Mouse (Mus musculus) heart, postnatal 0 days (tissue): ENCODE measurements around the gene Alkbh6.

Experiments
- CTCF ChIP-seq: IDR thresholded peaks from 2 replicates; pipeline ENCODE4 v1.5.1; 2016; ENCODE audit warnings: antibody characterized with exemption, control low read depth, low read depth
- EP300 ChIP-seq: IDR thresholded peaks from 2 replicates; pipeline ENCODE4 v1.6.1; 2016; ENCODE audit warnings: antibody characterized with exemption, low read depth

- TF ChIP-seq CTCF = no peak
- no peak for TF ChIP-seq EP300
These were observed 11.7 kb upstream of the Alkbh6 start for GRCm38 (mm10) chr7:30296816-30297215.
